Mouse (Mus musculus): ENCODE data around the gene Kcnip4.

Kcnip4 gene

DNA sequence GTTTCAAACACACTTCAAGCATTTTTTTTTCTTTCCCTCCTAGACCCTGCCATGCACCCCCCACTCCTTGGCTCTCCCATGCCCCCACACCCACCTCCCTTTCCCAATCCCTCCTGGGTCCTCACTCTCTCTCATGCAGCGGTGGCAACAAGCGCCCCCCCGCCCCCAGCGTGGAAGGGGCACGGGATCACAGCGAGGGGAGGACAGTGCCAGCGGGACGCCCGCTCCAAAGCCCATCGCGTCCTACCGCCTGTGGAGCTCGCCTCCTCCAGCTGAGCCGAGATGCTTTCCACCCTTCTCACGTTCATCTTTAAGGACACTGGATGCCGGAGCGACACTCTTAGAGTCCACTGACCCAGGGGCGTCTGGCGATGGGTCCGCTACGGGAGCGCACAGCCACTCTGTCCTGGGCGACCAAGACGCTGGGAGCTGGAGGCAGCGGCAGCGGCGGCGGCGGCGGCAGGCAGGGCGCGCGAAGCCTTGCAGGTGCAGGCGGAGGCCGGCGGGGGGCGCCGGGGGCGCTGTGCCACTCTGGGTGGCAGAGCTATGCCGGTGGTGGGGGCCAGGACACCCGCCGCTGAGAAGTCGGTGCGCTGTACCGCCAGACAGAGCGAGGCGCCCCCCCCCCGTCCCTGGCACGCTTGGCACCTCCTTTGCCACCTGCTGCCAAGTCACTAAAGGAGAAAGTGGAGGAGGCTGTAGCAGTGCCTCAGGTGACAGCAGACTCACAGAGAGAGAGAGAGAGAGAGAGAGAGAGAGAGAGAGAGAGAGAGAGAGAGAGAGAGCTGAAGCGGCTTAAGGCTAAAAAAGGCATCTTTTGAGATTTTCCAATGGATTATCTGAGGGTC is at the start of gene Kcnip4:
Gene Kcnip4 (minus strand): TSS at position 514 of the 848 bp plus-strand sequence.
- peak; percentile 86 to 92 for DNase-seq

DNA sequence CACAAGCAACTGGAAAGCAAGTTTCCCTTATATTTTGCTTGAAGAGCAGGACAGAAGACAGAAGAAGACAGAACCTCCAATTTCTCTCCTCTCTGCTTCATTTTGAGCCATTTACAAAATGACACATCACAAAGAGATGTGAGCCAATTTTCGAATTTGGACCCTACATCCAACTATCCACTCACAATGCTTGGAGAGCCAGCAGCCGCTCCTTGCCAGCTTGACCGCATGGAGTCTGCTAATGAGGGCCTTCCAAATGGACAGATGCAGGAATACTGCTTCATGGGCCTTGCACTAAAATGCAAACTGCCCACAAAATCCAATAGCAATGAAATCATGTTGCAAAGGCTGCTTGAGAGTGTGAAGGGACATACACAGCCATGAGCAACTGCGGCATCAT is 47.2 kb upstream of the Kcnip4 start:
- DNase-seq = peak; percentile 43 to 52

DNA sequence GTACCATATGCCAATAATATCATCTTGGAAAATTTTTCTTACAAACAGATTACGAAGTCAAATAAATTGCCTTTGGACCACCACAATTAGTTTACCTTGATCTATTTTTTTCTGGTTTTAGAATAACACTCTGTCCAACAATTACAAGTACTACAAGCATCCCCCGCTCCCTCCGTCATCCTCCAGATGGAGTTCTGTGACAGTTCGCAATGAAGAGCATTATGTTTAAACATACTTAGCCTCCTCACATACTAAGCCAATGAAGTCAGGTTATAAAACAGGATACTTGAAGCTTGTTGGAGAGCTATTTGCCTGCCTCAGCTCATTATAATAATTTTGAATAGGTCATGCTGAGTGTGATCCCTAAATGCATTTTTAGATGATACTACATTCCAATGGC is 39.0 kb upstream of the Kcnip4 start:
- DNase-seq = no peak

DNA sequence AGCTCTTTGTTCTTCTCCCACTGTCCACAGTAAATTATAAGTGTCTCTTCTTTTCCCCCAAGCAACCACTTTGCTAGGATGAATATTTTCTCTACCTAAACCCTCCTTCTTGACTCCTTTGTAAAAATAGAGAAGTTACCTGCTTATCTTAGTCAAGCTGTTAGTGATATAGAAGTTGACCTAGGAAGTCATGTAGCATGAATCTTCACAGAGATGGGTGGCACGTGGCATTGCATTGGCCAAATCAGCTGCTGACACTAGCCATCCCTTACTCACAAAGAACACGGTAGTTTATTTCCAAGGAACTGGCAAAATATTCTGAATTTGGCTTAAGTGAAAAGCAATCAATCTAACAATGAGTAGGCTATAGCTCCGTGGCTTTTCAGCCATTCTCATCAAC is 32.7 kb upstream of the Kcnip4 start:
- no peak for DNase-seq

DNA sequence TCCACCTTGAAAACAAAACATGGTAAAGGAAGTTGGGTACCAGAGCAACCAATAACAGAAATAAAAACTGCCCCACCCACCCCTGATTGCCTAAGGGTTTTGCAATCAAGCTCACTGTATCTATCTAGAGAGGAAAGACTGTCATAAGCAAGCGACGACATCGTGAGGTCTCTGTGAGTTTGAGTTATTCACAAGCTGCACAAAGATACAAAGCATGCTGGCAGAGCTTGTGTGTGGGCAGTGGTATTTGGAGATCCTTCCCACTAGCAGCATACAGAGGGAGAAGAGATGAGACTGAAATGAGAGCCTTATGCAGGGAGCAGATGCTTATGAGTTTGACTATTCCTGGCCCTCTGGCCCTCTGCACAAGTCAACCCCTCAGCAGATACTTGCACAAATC is 23.2 kb upstream of the Kcnip4 start:
- no peak for DNase-seq

DNA sequence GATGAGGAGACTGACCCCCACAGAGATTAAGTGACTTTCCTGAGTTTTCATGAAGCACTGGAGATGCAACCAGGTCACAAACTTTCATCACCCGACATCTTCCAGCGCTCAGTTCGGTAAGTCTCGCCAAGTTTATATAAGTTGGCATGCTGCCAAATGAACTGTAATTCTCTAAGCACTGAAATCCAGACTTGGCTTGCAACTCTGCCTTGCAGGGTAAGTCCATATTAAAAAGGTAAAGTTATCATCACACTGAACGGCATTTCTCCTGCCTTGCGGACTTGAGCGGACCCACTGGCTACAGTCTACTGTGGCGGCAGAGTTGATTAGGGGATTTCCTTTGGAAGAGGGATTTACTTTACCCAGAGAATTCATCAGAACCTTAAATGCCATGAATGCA is 4.7 kb upstream of the Kcnip4 start:
- DNase-seq = no peak

DNA sequence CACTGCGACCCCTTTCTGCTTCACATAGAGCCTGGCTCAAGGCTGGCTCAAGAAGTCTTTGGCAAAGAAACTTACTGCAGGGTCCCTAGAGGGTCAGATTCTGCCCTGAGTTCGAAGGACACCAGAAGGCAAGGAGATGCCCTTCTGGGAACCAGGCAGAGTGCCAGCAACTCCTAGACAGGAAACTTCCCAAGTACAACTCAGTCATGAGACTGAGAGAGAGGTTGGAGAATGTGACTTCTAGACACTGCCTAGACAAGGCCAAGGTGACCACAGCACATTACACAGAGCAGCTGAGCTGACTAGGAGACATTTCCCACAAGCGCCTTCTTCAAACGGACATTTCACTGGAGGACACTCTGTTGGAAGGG is 520 bp upstream of the Kcnip4 start:
- peak; percentile 61 to 72 for DNase-seq

DNA sequence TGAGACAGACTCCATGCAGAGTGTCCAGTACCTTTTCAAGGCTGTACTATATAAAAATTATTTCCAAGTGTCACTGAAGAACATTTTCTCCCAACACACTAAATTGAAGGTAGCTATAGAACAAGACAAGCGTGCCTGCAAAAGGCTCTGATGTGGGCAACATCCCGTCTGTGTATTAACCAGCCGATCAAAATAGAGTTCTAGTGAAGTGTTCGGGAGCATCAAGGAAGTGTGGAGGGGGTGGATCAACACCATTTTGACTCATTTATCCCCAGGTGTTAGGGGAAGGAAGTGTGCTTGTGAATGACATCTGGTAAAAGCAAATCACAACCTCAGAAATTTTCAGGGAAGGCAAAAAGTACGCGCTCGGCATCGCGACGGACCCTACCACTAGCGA is 712 bp downstream of the Kcnip4 start:
- DNase-seq = peak in 1 of 2 experiments; percentile 45

DNA sequence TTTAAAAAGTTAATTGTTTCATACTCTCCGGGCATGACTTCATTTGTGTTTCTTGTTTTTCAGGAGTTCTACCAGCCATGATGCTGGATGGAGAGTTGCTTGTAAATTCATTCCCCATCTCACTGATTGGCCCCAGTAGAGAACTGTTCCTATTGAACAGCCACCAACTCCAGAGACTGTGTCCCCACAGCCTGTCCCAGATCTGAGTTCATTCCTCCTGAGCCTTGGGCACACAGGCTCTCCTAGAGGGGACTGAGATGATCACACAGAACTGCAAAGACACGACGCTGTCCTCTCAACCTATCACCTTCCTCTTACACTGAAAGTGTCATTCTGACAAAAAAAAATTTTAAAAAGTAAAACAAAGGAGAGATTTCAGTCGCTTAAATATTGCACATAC is 1.7 kb downstream of the Kcnip4 start:
- peak; percentile 32 to 37 for DNase-seq

DNA sequence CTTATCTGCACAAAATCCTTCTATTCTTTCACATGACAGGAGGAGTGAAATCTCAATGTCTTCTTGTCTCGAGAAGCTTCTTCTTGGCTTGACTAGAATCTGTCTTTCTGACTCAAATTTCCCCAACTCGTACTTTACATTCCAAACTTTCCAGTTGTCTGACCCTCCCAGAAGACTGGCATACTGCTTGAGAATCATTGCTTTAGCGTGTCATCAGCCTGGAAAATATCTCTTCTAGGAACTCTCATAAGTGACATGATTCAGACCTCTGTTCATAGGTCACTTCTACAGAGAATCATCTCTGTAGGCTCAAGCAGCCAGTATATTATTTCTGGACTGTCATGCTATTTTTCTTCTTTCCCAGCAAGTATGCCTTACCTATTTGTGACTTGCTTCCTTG is 26.0 kb downstream of the Kcnip4 start:
- no peak for DNase-seq

DNA sequence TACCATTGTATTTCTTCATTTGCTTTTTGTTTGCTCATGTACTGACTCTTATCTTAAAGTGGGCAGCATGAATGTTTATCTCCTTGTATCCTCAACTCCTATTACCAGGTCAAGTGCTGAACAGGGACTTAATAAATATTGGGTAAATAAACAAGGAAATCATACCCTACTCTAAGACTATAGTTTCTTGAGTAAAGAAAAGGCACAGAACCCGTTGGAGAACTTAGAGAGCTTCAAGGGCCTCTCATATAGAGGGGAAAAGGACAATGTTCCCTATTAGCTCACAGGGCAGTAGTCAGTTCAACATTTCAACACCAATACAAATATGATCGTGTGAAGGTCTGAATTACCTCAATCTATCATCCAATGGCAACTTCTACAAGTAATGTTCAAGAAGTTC is 37.4 kb downstream of the Kcnip4 start:
- no peak for DNase-seq

DNA sequence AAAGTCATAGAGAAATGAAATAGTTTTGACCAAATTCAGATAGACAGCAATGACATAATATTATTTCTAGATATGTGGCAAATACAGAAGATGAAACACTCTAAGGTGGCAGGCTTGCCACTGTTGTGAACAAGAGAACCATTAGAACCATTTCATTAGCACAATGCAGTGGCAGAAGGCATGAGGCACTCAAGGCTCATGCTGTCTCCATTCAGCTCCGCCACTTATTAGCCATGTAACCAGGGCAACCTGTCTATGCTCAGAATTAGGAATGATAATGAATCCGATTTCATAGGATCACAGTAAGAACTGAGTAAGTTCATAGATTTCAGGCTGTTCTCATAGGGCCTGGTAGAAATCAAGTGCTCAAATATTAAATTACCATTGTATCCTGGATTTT is 54.0 kb downstream of the Kcnip4 start:
- no peak for DNase-seq

DNA sequence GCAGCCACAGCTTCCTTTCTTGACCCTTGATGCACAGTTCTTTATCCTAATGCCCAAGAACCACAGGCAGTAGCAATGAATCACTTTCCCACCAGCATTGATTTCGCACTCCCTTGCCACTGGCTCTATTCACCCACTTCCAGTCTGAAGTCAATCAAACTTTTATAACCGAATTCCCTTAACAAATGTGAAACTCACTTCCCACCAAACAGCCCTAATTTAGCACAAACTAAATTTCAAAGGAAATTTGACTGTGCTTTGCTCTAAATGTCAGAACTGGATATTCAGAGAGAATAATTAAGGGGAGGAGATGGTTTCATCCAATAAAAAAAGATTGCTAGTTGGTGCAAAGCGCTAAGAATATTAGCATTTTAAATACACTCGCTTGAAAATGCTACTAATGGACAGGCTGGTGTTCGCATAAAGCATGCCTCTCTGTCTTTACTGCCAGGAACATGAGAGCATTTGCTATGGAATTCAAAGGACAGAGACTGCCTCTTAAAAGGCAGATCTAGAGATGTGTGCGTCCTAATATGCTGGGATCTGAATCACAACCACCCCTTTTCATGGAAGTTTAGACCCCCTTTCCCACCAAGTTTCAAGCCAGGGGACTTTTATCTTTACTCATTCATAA is 63.9 kb downstream of the Kcnip4 start:
- no peak for DNase-seq

DNA sequence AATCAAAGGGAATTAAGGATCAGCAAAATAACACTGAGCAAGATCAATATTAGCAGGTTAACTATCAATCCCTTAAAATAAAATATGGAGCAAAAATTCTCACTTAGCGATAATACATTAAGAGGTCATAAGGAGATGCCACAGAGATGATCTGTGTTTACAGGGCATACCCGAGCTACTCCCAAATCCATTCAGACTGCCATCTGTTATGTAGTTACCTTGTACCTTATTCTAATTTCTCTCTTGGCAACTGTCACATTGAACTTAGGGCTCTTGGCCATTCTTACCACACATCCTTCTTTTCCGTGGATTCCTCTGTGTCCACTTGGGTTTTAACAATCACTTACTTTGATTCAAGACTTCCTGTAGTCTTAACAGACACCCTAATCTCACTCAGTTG is 71.6 kb downstream of the Kcnip4 start:
- DNase-seq = no peak

DNA sequence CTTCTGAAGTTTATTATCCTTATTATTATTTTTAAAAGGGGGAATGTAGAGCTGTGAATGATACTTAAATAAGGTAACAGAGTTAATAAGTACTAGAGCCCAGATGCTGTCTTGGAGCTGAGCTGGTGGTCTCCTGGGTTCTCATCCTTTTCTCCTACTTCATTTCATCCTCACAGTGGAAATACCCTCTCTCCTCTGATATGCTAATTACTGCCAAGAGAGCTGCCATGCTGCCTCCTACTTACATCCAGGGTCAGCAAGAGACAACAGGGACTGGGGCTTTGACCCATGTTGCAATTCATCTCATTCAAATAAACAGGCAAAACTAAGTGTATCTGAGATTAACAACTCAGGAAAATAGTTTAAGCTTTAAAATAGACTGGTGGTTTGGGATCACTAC is 73.4 kb downstream of the Kcnip4 start:
- no peak for DNase-seq

DNA sequence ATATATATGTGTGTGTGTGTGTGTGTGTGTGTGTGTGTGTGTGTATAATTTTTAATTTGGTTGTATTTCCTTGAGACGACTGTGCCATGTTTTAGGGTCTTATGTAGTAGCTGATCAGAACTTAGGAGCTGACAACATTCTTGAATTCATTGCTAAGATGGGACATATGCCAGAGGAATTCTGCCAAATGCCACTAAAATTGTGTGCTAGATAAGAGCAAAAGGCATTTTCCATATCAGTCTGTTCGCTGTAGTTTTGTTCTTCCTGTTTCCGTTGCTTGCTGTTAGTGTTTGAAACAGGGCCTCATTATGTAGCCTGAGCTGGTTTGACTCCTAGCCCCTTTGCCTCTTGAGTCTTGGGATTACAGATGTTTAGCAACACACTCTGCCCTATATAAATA is 73.8 kb downstream of the Kcnip4 start:
- no peak for DNase-seq

DNA sequence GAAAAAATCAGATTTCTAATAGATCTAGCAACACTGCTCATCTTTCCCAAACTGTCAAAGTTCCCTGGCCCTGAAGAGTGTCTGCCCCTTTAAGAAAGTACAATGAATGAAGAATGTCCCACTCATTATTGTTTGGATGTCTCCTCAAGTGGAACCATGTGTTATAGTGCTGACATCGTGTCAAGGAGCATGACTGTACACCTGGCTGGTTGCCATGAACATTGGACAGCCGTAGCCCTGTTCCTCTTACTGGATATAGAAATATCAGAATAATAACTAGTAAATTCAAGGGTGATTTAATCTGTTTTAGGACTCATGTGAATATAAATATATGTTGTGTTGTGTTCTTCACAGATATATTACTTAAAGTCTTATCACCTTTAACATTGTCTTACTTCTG is 87.5 kb downstream of the Kcnip4 start:
- DNase-seq = peak; percentile 48 to 64

DNA sequence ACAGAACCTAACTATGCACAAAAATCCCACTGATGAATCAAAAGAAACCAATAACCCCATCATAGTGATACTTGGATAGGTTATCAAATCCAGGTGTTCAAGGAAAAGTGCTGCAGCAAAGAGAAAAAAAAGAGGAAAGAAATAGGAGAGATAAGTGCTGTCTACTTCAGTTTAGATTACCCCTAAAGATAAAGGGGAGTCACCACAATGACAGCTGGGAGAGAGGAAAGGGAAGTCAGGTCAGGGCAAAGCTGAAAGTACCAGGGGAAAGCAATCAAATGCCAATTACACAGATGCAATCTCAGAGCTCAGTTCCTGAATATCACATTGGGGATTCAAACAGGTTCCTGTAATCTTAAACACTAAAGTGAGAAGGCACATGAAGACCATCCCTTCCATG is 97.0 kb downstream of the Kcnip4 start:
- no peak for DNase-seq

DNA sequence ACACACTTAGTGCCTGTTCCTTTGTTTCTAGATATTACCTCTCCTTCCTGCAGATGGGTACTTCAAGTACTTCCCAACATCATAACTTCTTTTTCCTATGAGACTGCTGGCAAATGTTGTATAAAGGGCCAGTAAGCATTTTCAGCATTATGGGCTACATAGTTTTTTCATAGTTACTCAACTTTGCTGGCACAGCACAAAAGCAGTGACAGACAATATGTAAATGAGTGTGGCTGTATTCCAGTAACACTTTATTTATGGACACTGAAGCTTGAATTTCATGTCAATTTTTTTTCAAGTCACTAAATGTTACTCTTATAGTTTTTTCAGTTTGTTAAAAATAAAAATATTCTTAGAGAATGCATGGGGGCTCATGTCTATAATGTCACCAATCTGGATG is 105.0 kb downstream of the Kcnip4 start:
- no peak for DNase-seq

DNA sequence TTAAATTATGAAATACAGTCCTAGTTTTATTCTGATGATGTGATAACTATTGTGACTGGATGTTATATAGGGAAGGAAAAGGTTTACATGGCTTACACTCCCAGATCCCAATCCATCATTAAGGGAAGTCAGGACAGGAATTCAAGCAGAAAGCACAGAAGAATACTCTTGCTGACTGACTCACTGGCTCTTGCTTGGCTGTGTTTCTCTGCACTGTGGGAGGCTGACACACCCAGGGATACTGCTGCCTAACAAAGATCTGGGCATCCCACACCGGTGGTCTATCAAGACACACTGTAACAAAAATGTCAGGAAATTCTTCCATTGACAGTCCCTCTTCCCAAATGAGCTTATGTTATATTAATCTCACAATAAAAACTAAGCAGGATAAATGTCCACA is 116.4 kb downstream of the Kcnip4 start:
- no peak for DNase-seq

DNA sequence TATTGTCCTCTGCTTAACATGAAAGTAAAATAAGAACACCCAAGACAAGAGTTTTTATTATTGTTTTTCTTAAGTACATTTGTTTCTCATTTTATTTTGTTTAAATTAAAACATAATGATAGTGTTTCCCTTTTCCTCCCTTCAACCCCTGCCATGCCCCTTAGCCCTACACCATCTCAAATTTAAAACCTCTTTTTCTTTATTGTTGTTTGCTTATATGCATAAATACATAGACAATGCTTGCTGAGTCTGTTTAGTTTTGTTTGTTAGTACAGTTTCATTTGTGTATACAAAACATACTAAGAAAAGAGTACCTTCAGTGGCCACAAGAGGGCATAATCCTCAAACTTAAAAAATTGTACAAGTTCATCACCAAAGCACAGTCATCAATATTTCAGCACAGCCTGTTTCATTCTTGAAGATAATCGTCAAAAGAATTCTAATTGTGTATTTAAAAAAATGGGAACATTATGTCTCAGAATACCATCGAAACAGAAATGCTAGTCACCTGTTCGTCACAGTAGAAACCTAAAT is 154.1 kb downstream of the Kcnip4 start:
- DNase-seq = peak in 1 of 2 experiments; percentile 39

DNA sequence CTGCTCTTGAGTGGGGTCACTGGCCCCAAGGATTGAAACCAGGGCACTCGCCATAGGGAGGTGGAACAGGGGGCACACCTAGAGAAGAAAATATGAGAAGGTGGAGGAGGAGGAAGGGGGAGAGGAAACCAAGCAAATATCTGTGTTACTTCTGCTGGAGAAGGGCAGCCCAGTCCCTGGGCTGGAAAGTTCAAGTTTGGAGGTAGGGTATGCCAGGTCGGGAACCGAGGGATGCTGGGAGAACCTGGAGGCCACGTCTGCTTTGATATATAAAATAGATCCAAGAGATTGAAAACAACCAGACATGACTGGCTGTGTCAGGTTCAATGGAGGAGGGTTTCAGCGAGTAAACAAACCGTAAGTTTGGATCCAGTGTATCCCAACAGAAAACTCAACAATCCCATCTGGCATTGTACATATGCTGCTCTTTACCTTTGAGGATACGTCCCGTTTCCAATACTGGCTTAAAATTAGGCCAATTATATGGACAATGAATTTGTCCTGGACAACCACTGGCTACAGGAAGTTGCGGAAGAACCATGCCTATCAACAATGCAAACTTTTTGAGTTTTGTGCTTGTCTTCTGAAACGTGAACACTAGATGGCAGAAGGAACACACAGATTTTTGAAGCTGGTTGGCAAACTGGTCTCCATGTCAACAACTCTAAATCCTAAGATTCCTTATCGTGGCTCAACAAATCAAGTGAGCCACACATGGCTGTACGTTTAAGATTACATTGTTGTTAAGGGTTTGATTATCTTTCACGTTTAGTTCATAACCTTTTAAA is 155.9 kb downstream of the Kcnip4 start:
- peak in 1 of 2 experiments; percentile 45 for DNase-seq

DNA sequence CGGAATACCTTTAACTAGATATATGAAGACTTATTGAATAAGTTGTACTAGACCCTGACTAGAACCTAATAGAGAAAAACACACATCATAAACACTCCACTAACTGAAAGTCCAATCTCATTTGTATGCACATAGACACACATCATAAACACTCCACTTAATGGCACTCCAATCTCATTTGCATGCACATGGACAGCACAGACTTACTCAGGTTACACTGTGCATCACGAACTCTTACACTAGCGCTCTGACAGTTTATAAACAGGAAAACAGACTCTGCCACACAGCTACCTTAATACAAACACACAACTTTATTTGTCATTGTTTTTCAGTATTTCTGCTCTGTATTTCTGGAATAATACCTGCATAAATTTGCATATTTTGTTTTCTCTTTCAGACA is 168.3 kb downstream of the Kcnip4 start:
- DNase-seq = no peak

DNA sequence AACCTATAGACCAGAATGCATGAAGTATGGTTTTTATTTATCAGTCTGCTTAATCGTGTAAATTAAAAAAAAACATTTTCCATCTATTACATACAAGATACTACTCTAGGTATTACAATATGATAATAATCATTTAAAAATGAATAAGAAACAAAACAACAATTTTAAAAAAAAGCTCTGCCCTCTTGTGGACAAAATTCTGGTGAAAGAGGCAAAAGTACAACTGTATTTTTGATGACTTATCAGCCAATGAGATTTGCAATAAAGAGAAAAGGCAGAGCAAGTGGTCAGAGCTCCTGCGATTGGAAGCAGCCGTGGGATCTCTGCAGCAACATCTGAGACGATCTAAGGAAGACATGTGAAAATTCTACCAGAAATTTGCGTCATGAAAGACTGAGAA is 172.6 kb downstream of the Kcnip4 start:
- no peak for DNase-seq
